Mouse (Mus musculus) kidney, adult 2 months (tissue): Measurements from ENCODE around the gene Ctnnb1.

Experiments
- CTCF ChIP-seq: fragments of 200-500 bp; conservative IDR thresholded peaks from 2 replicates; pipeline ENCODE4 v1.5.1; 2011; ENCODE audit warnings: low read depth, mild to moderate bottlenecking, control low read depth, low read length, moderate library complexity, mixed read lengths; ENCODE audit not compliant: insufficient read depth, insufficient read length
- POLR2A ChIP-seq: fragments of 200-500 bp; IDR thresholded peaks from one replicate; pipeline ENCODE4 v1.6.1; 2011; ENCODE audit warnings: low read depth, low read length, control low read depth

DNA sequence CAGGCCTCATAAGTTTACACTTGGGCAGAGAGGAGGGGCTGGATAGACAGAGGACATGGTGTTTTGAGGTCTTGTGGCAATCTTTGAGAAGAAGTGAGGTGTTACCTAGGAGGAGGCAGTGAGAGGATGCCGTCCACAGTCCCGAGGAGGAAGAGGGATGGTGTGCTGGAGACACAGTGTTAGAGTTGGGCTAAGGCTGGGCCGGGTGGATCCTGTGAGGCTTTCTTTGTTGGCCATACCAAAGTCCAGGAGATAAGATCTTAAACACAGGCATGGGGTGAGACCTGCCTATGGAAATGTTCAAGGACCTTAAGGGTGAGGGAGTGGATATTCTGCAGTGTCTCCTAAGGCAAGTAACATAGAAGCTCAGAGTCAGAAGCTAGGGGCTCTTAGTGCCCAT is 22.9 kb downstream of the Ctnnb1 start:
- no peak for TF ChIP-seq POLR2A
- TF ChIP-seq CTCF = no peak
